Mouse (Mus musculus): ENCODE measurements at regions not wholly inside any gene's neighbourhood (a gene's known extent, or its start where the extent isn't known, plus 50 kb on each side); places are given as distances from the start of the nearest gene placed in this dataset.

DNA sequence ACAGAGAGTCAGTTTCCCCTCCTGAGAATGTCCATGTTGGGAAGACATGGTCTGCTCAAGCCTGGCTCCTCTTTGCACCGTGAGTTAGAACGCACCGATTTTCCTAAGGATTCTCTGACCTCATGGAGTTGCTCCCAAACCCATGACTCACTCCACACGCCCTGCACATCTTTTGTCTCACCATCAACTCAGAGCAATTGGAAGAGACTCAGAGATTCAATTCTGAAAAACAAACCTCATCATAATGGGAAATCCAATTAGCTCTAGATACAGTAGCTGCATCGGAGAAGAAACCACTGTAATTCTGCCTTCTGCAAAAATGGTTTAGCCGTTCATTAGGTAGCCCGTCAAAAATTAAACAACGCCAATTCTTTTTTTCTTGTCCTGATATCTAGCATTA, 200.6 kb upstream of the Tank start:
- no peak for TF ChIP-seq FOSL1 (IDR thresholded peaks at IDR 0.05; ENCODE audit: insufficient read depth, low read length, poor library complexity, severe bottlenecking)
- no peak for TF ChIP-seq MYOD1 (IDR thresholded peaks at IDR 0.05; ENCODE audit: control insufficient read depth, insufficient read length, low read depth)
- no peak for TF ChIP-seq MAX (IDR thresholded peaks at IDR 0.05)
- no peak for TF ChIP-seq MYOG (IDR thresholded peaks at IDR 0.05; ENCODE audit: control insufficient read depth, extremely low read depth, insufficient read length)
- TF ChIP-seq CEBPB (IDR thresholded peaks at IDR 0.05; ENCODE audit: low read depth): no peak
- TF ChIP-seq USF1 (IDR thresholded peaks at IDR 0.05; ENCODE audit: low read depth): no peak
- TF ChIP-seq CTCF (IDR thresholded peaks at IDR 0.05; ENCODE audit: control insufficient read depth, insufficient read depth, insufficient read length): no peak
- Histone ChIP-seq H3K79me3 (ENCODE audit: low read depth) (no peaks in the 10 kb centered on the region), H3K4me3 (ENCODE audit: insufficient read depth, poor library complexity, severe bottlenecking) (no peak overlapping the region), H3K36me3 (ENCODE audit: control insufficient read depth, insufficient read depth) (no peaks in the 10 kb centered on the region), H3K27me3 (ENCODE audit: control insufficient read depth, insufficient read depth, insufficient read length) (no peaks in the 10 kb centered on the region), H3ac (ENCODE audit: control insufficient read depth, insufficient read length, low read depth) (no peak overlapping the region), H3K79me2 (ENCODE audit: control insufficient read depth, insufficient read depth) (no peaks in the 10 kb centered on the region)

- Histone ChIP-seq H3K4me3 (ENCODE audit: insufficient read depth, poor library complexity, severe bottlenecking) (no peak overlapping the region), H3K36me3 (ENCODE audit: control insufficient read depth, insufficient read depth) (no peaks in the 10 kb centered on the region), H3K79me3 (ENCODE audit: low read depth) (no peaks in the 10 kb centered on the region), H3K79me2 (ENCODE audit: control insufficient read depth, insufficient read depth) (no peaks in the 10 kb centered on the region), H3ac (ENCODE audit: control insufficient read depth, insufficient read length, low read depth) (no peak overlapping the region), H3K27me3 (ENCODE audit: control insufficient read depth, insufficient read depth, insufficient read length) (no peaks in the 10 kb centered on the region)
- TF ChIP-seq MYOD1 (IDR thresholded peaks at IDR 0.05; ENCODE audit: control insufficient read depth, insufficient read length, low read depth) (no peak), CEBPB (IDR thresholded peaks at IDR 0.05; ENCODE audit: low read depth) (no peak), FOSL1 (IDR thresholded peaks at IDR 0.05; ENCODE audit: insufficient read depth, low read length, poor library complexity, severe bottlenecking) (no peak)
Observed at GRCm38 (mm10) chr2:61362606-61363005, 215.8 kb upstream of the Tank start.

- Histone ChIP-seq H3K79me3 (ENCODE audit: low read depth) (no peaks in the 10 kb centered on the region), H3ac (ENCODE audit: control insufficient read depth, insufficient read length, low read depth) (no peak overlapping the region), H3K79me2 (ENCODE audit: control insufficient read depth, insufficient read depth) (no peaks in the 10 kb centered on the region), H3K27me3 (ENCODE audit: control insufficient read depth, insufficient read depth, insufficient read length) (no peaks in the 10 kb centered on the region), H3K4me3 (ENCODE audit: insufficient read depth, poor library complexity, severe bottlenecking) (no peak overlapping the region), H3K36me3 (ENCODE audit: control insufficient read depth, insufficient read depth) (no peaks in the 10 kb centered on the region)
- TF ChIP-seq USF1 (IDR thresholded peaks at IDR 0.05; ENCODE audit: low read depth): no peak
- no peak for TF ChIP-seq CTCF (IDR thresholded peaks at IDR 0.05; ENCODE audit: control insufficient read depth, insufficient read depth, insufficient read length)
- TF ChIP-seq CEBPB (IDR thresholded peaks at IDR 0.05; ENCODE audit: low read depth): no peak
- no peak for TF ChIP-seq MYOD1 (IDR thresholded peaks at IDR 0.05; ENCODE audit: control insufficient read depth, insufficient read length, low read depth)
- no peak for TF ChIP-seq MYOG (IDR thresholded peaks at IDR 0.05; ENCODE audit: control insufficient read depth, extremely low read depth, insufficient read length)
- no peak for TF ChIP-seq MAX (IDR thresholded peaks at IDR 0.05)
- TF ChIP-seq FOSL1 (IDR thresholded peaks at IDR 0.05; ENCODE audit: insufficient read depth, low read length, poor library complexity, severe bottlenecking): no peak
Observed at GRCm38 (mm10) chr2:61361394-61361793, 217.0 kb upstream of the Tank start.

DNA sequence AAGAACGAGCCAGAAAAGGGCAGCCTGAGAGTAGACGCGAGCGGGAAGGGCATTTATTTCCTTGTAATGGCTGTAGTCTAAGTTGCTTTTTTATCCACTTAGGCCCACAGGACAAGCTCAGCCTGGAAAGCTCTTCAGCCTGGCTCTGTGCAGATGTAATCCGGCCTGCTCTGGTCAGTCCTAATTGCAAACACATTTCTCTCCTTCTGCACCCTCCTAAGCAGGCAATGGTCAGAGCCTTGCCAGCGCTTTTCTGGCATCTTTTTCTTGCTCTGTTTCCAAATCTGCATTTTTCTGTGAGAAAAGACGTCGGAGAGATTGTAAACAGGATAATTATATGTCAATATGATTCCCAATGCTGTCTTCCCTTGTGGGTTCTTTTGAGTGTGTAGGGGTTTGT, 224.3 kb upstream of the Tank start:
- Histone ChIP-seq H3K79me3 (ENCODE audit: low read depth) (no peaks in the 10 kb centered on the region), H3K79me2 (ENCODE audit: control insufficient read depth, insufficient read depth) (no peaks in the 10 kb centered on the region), H3K27me3 (ENCODE audit: control insufficient read depth, insufficient read depth, insufficient read length) (no peaks in the 10 kb centered on the region), H3K4me3 (ENCODE audit: insufficient read depth, poor library complexity, severe bottlenecking) (no peak overlapping the region), H3K36me3 (ENCODE audit: control insufficient read depth, insufficient read depth) (no peaks in the 10 kb centered on the region), H3ac (ENCODE audit: control insufficient read depth, insufficient read length, low read depth) (no peak overlapping the region)
- TF ChIP-seq CTCF (IDR thresholded peaks at IDR 0.05; ENCODE audit: control insufficient read depth, insufficient read depth, insufficient read length) (no peak), MYOD1 (IDR thresholded peaks at IDR 0.05; ENCODE audit: control insufficient read depth, insufficient read length, low read depth) (no peak), FOSL1 (IDR thresholded peaks at IDR 0.05; ENCODE audit: insufficient read depth, low read length, poor library complexity, severe bottlenecking) (no peak), MAX (IDR thresholded peaks at IDR 0.05) (no peak)

- no peaks in the 10 kb centered on the region for H3K79me2 ChIP-seq (ENCODE audit: control insufficient read depth, insufficient read depth)
- no peak for TF ChIP-seq FOSL1 (IDR thresholded peaks at IDR 0.05; ENCODE audit: insufficient read depth, low read length, poor library complexity, severe bottlenecking)
- TF ChIP-seq CTCF (IDR thresholded peaks at IDR 0.05; ENCODE audit: control insufficient read depth, insufficient read depth, insufficient read length): no peak
- TF ChIP-seq CEBPB (IDR thresholded peaks at IDR 0.05; ENCODE audit: low read depth): no peak
- no peak for TF ChIP-seq USF1 (IDR thresholded peaks at IDR 0.05; ENCODE audit: low read depth)
- no peak for TF ChIP-seq MAX (IDR thresholded peaks at IDR 0.05)
- no peak for TF ChIP-seq MYOG (IDR thresholded peaks at IDR 0.05; ENCODE audit: control insufficient read depth, extremely low read depth, insufficient read length)
- no peak for TF ChIP-seq MYOD1 (IDR thresholded peaks at IDR 0.05; ENCODE audit: control insufficient read depth, insufficient read length, low read depth)
- no peak overlapping the region for H3K4me3 ChIP-seq (ENCODE audit: insufficient read depth, poor library complexity, severe bottlenecking)
- no peaks in the 10 kb centered on the region for H3K27me3 ChIP-seq (ENCODE audit: control insufficient read depth, insufficient read depth, insufficient read length)
- no peaks in the 10 kb centered on the region for H3K79me3 ChIP-seq (ENCODE audit: low read depth)
- H3ac ChIP-seq (ENCODE audit: control insufficient read depth, insufficient read length, low read depth): no peak overlapping the region
- H3K36me3 ChIP-seq (ENCODE audit: control insufficient read depth, insufficient read depth): no peaks in the 10 kb centered on the region
Observed at GRCm38 (mm10) chr2:61347451-61347850, 230.9 kb upstream of the Tank start.

GRCm38 (mm10) chr2:61346012-61346760, 232.2 kb upstream of the Tank start:
- no peak for TF ChIP-seq FOSL1 (IDR thresholded peaks at IDR 0.05; ENCODE audit: insufficient read depth, low read length, poor library complexity, severe bottlenecking)
- no peak for TF ChIP-seq CEBPB (IDR thresholded peaks at IDR 0.05; ENCODE audit: low read depth)
- no peak for TF ChIP-seq MAX (IDR thresholded peaks at IDR 0.05)
- TF ChIP-seq CTCF (IDR thresholded peaks at IDR 0.05; ENCODE audit: control insufficient read depth, insufficient read depth, insufficient read length): no peak
- TF ChIP-seq MYOD1 (IDR thresholded peaks at IDR 0.05; ENCODE audit: control insufficient read depth, insufficient read length, low read depth): no peak
- no peak for TF ChIP-seq USF1 (IDR thresholded peaks at IDR 0.05; ENCODE audit: low read depth)
- no peak for TF ChIP-seq MYOG (IDR thresholded peaks at IDR 0.05; ENCODE audit: control insufficient read depth, extremely low read depth, insufficient read length)
- Histone ChIP-seq H3K36me3 (ENCODE audit: control insufficient read depth, insufficient read depth) (no peaks in the 10 kb centered on the region), H3ac (ENCODE audit: control insufficient read depth, insufficient read length, low read depth) (no peak overlapping the region), H3K79me3 (ENCODE audit: low read depth) (no peaks in the 10 kb centered on the region), H3K79me2 (ENCODE audit: control insufficient read depth, insufficient read depth) (no peaks in the 10 kb centered on the region), H3K27me3 (ENCODE audit: control insufficient read depth, insufficient read depth, insufficient read length) (no peaks in the 10 kb centered on the region), H3K4me3 (ENCODE audit: insufficient read depth, poor library complexity, severe bottlenecking) (no peak overlapping the region)

Data from C2C12 (cell line).